Mouse (Mus musculus): ENCODE data around the gene Tbc1d22a.

DNA sequence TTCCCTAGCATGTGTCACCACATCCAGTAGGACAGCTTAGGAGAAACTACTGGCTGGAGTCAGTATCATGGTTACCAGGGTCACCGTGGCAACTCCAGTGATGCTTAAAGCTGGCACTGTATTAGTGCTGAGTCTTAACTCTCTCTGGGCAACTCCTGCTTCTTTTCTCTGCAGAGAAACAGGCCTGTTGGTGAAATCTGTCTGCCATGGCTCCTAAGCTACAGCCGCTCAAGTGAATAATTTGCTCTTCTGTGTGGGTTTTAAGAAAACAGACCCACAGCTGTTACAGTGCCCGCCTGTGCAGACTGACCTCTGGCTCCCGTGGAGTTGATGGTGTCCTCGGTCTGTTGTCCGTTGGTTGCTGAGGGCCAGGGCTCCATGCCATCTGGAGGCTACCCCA, 205.4 kb downstream of the Tbc1d22a start:
- TF ChIP-seq POLR2A (IDR thresholded peaks at IDR 0.05; ENCODE audit: borderline replicate concordance, extremely low read depth, low read depth, low read length) (no peak), CTCF (IDR thresholded peaks at IDR 0.05; ENCODE audit: insufficient read depth, low read length) (no peak)
